Mouse (Mus musculus) heart, embryonic 15.5 days (tissue): ENCODE results near the gene Ctnnd2. TPM values are rescaled to one million over a fixed set of nuclear protein-coding genes. Genes with fewer than 3 reads are reported as not detected.

ENCODE experiments used
- ATAC-seq: fragments of 200-750 bp; cut with Nextera tagmentation; replicated peaks from 2 replicates; pipeline ENCODE4 v1.8.0; 2017; ENCODE audit warnings: low read depth, moderate TSS enrichment; ENCODE audit not compliant: insufficient number of reproducible peaks, insufficient read depth, low FRiP score
- H3K27ac ChIP-seq: fragments of 300-500 bp; sonication (generic); 2 replicates; pipeline ENCODE4 v1.5.1; 2015; ENCODE audit warnings: mild to moderate bottlenecking, inconsistent platforms
- H3K27me3 ChIP-seq: fragments of 300-500 bp; sonication (generic); 2 replicates; pipeline ENCODE4 v1.6.1; 2015; ENCODE audit warnings: inconsistent platforms
- H3K36me3 ChIP-seq: fragments of 300-500 bp; sonication (generic); 2 replicates; pipeline ENCODE4 v1.6.1; 2015; ENCODE audit warnings: mild to moderate bottlenecking, inconsistent platforms
- H3K4me1 ChIP-seq: fragments of 300-500 bp; sonication (generic); replicated peaks from 2 replicates; pipeline ENCODE4 v1.6.1; 2015; ENCODE audit warnings: inconsistent platforms
- H3K4me2 ChIP-seq: fragments of 300-500 bp; sonication (generic); 2 replicates; pipeline ENCODE4 v1.6.1; 2015; ENCODE audit warnings: inconsistent platforms, mild to moderate bottlenecking, moderate library complexity
- H3K4me3 ChIP-seq: fragments of 300-500 bp; sonication (generic); 2 replicates; pipeline ENCODE4 v1.5.1; 2015; ENCODE audit warnings: mild to moderate bottlenecking, inconsistent platforms
- H3K9ac ChIP-seq: fragments of 300-500 bp; sonication (generic); 2 replicates; pipeline ENCODE4 v1.6.1; 2015; ENCODE audit warnings: mild to moderate bottlenecking, inconsistent platforms
- H3K9me3 ChIP-seq: fragments of 300-500 bp; sonication (generic); replicated peaks from 2 replicates; pipeline ENCODE4 v1.6.1; 2016; ENCODE audit warnings: inconsistent platforms
- WGBS: fragments of 180-500 bp; shearing (Covaris S2); methylation state at CpG from one replicate; pipeline ENCODE4 v1.1.7; 2015; ENCODE audit warnings: mixed read lengths; 5-methylcytosine and 5-hydroxymethylcytosine counted together
- polyA plus RNA-seq: library from polyadenylated mRNA; unstranded; fragments of >200 nt; fragmentation: Nextera tagmentation; extraction: Ambion mirVana; gene quantifications from 2 replicates; pipeline ENCODE4 v1.2.1, GENCODE M21; 2015

Ctnnd2 gene
- polyA plus RNA-seq, 1 experiment from 2014 or later, result 1.0 TPM

- Histone ChIP-seq H3K4me1 (no peaks in the 10 kb centered on the region), H3K9me3 (no peaks in the 10 kb centered on the region), H3K4me2 (no peak overlapping the region), H3K4me3 (no peak overlapping the region), H3K9ac (no peak overlapping the region), H3K27me3 (no peaks in the 10 kb centered on the region), H3K27ac (no peak overlapping the region), H3K36me3 (no peaks in the 10 kb centered on the region)
- WGBS, result 82% methylated on average over 4 of the region's 4 CpGs
- no peak for ATAC-seq
These were observed 375.9 kb downstream of the Ctnnd2 start for GRCm38 (mm10) chr15:30548263-30548662.

- no peak overlapping the region for H3K4me3 ChIP-seq
- no peak for ATAC-seq
- WGBS, result 82% methylated on average over 12 of the region's 12 CpGs
- H3K4me2 ChIP-seq, result no peak overlapping the region
- H3K4me1 ChIP-seq, result no peaks in the 10 kb centered on the region
- H3K27ac ChIP-seq, result no peak overlapping the region
- H3K27me3 ChIP-seq, result no peaks in the 10 kb centered on the region
- no peaks in the 10 kb centered on the region for H3K9me3 ChIP-seq
- H3K9ac ChIP-seq, result no peak overlapping the region
- H3K36me3 ChIP-seq, result no peaks in the 10 kb centered on the region
These were observed 378.6 kb downstream of the Ctnnd2 start for GRCm38 (mm10) chr15:30550956-30551355.

GRCm38 (mm10) chr15:30553910-30554406 is 381.6 kb downstream of the Ctnnd2 start:
- no peak overlapping the region for H3K4me3 ChIP-seq
- H3K27ac ChIP-seq, result no peak overlapping the region
- H3K4me2 ChIP-seq, result no peak overlapping the region
- H3K27me3 ChIP-seq, result no peaks in the 10 kb centered on the region
- no peaks in the 10 kb centered on the region for H3K9me3 ChIP-seq
- ATAC-seq, result no peak
- H3K36me3 ChIP-seq, result no peaks in the 10 kb centered on the region
- WGBS, result 90% methylated on average over 2 of the region's 2 CpGs
- H3K4me1 ChIP-seq, result no peaks in the 10 kb centered on the region
- H3K9ac ChIP-seq, result no peak overlapping the region

GRCm38 (mm10) chr15:30555787-30556186 is 383.4 kb downstream of the Ctnnd2 start:
- Histone ChIP-seq H3K36me3 (no peaks in the 10 kb centered on the region), H3K9me3 (no peaks in the 10 kb centered on the region), H3K27ac (no peak overlapping the region), H3K4me3 (no peak overlapping the region), H3K4me1 (no peaks in the 10 kb centered on the region), H3K9ac (no peak overlapping the region), H3K27me3 (no peaks in the 10 kb centered on the region), H3K4me2 (no peak overlapping the region)
- ATAC-seq, result no peak
- WGBS, result 91% methylated on average over 2 of the region's 2 CpGs

GRCm38 (mm10) chr15:30562375-30562774 is 390.0 kb downstream of the Ctnnd2 start:
- H3K27me3 ChIP-seq, result no peaks in the 10 kb centered on the region
- no peaks in the 10 kb centered on the region for H3K9me3 ChIP-seq
- H3K27ac ChIP-seq, result no peak overlapping the region
- ATAC-seq, result no peak
- H3K4me2 ChIP-seq, result no peak overlapping the region
- H3K9ac ChIP-seq, result no peak overlapping the region
- H3K4me1 ChIP-seq, result no peaks in the 10 kb centered on the region
- no peak overlapping the region for H3K4me3 ChIP-seq
- 62% methylated on average over 5 of the region's 5 CpGs for whole genome bisulfite sequencing
- H3K36me3 ChIP-seq, result no peaks in the 10 kb centered on the region

- H3K27me3 ChIP-seq, result no peaks in the 10 kb centered on the region
- no peaks in the 10 kb centered on the region for H3K36me3 ChIP-seq
- H3K4me2 ChIP-seq, result no peak overlapping the region
- H3K9ac ChIP-seq, result no peak overlapping the region
- H3K9me3 ChIP-seq, result no peaks in the 10 kb centered on the region
- no peak overlapping the region for H3K27ac ChIP-seq
- ATAC-seq, result no peak
- H3K4me3 ChIP-seq, result no peak overlapping the region
- no peaks in the 10 kb centered on the region for H3K4me1 ChIP-seq
- 82% methylated on average over 2 of the region's 2 CpGs for WGBS
These were observed 392.2 kb downstream of the Ctnnd2 start for GRCm38 (mm10) chr15:30564594-30564993.

- Histone ChIP-seq H3K9me3 (no peaks in the 10 kb centered on the region), H3K27ac (no peak overlapping the region), H3K4me2 (no peak overlapping the region), H3K9ac (no peak overlapping the region), H3K4me3 (no peak overlapping the region), H3K36me3 (no peaks in the 10 kb centered on the region), H3K27me3 (no peaks in the 10 kb centered on the region), H3K4me1 (no peaks in the 10 kb centered on the region)
- WGBS, result 72% methylated on average over 8 of the region's 8 CpGs
- no peak for ATAC-seq
These were observed 397.9 kb downstream of the Ctnnd2 start for GRCm38 (mm10) chr15:30570254-30570800.

- no peak overlapping the region for H3K27ac ChIP-seq
- no peak overlapping the region for H3K4me3 ChIP-seq
- no peaks in the 10 kb centered on the region for H3K4me1 ChIP-seq
- H3K9me3 ChIP-seq, result no peaks in the 10 kb centered on the region
- no peak for ATAC-seq
- H3K36me3 ChIP-seq, result no peaks in the 10 kb centered on the region
- H3K27me3 ChIP-seq, result no peaks in the 10 kb centered on the region
- WGBS, result 73% methylated on average over 5 of the region's 5 CpGs
- H3K9ac ChIP-seq, result no peak overlapping the region
- H3K4me2 ChIP-seq, result no peak overlapping the region
These were observed 415.1 kb downstream of the Ctnnd2 start for GRCm38 (mm10) chr15:30587446-30587845.

- ATAC-seq, result no peak
- H3K4me2 ChIP-seq, result no peak overlapping the region
- no peak overlapping the region for H3K9ac ChIP-seq
- no peak overlapping the region for H3K4me3 ChIP-seq
- 87% methylated on average over 6 of the region's 6 CpGs for WGBS
- no peak overlapping the region for H3K27ac ChIP-seq
- H3K4me1 ChIP-seq, result no peaks in the 10 kb centered on the region
- H3K9me3 ChIP-seq, result no peaks in the 10 kb centered on the region
- H3K36me3 ChIP-seq, result no peaks in the 10 kb centered on the region
- H3K27me3 ChIP-seq, result no peaks in the 10 kb centered on the region
These were observed 418.5 kb downstream of the Ctnnd2 start for GRCm38 (mm10) chr15:30590865-30591264.

GRCm38 (mm10) chr15:30595507-30595906 is 423.1 kb downstream of the Ctnnd2 start:
- H3K4me2 ChIP-seq, result no peak overlapping the region
- no peak overlapping the region for H3K4me3 ChIP-seq
- no peak overlapping the region for H3K27ac ChIP-seq
- no peak overlapping the region for H3K9ac ChIP-seq
- H3K36me3 ChIP-seq, result no peaks in the 10 kb centered on the region
- H3K27me3 ChIP-seq, result no peaks in the 10 kb centered on the region
- ATAC-seq, result no peak
- no peaks in the 10 kb centered on the region for H3K9me3 ChIP-seq
- WGBS, result 73% methylated on average over 1 of the region's 1 CpGs
- H3K4me1 ChIP-seq, result no peaks in the 10 kb centered on the region

GRCm38 (mm10) chr15:30610613-30611012 is 438.2 kb downstream of the Ctnnd2 start:
- WGBS, result 70% methylated on average over 7 of the region's 7 CpGs
- no peaks in the 10 kb centered on the region for H3K27me3 ChIP-seq
- H3K4me1 ChIP-seq, result no peaks in the 10 kb centered on the region
- no peak overlapping the region for H3K9ac ChIP-seq
- H3K36me3 ChIP-seq, result no peaks in the 10 kb centered on the region
- H3K4me2 ChIP-seq, result no peak overlapping the region
- no peak for ATAC-seq
- H3K4me3 ChIP-seq, result no peak overlapping the region
- H3K9me3 ChIP-seq, result no peaks in the 10 kb centered on the region
- H3K27ac ChIP-seq, result no peak overlapping the region

GRCm38 (mm10) chr15:30615451-30615850 is 443.1 kb downstream of the Ctnnd2 start:
- H3K9me3 ChIP-seq, result no peaks in the 10 kb centered on the region
- no peak overlapping the region for H3K4me3 ChIP-seq
- no peaks in the 10 kb centered on the region for H3K4me1 ChIP-seq
- WGBS, result 68% methylated on average over 7 of the region's 7 CpGs
- H3K4me2 ChIP-seq, result no peak overlapping the region
- no peak overlapping the region for H3K27ac ChIP-seq
- ATAC-seq, result no peak
- no peak overlapping the region for H3K9ac ChIP-seq
- H3K36me3 ChIP-seq, result no peaks in the 10 kb centered on the region
- no peaks in the 10 kb centered on the region for H3K27me3 ChIP-seq
